Mouse (Mus musculus): ENCODE results near the gene Klc4. TPM values are rescaled to one million over a fixed set of nuclear protein-coding genes. Genes with fewer than 3 reads are reported as not detected.
A peak's percentile ranks its signal among the peaks of the same experiment; 100 is the strongest.

Gene Klc4
- polyA plus RNA-seq, 1 experiment from 2014 or later: 38.4 TPM

DNA sequence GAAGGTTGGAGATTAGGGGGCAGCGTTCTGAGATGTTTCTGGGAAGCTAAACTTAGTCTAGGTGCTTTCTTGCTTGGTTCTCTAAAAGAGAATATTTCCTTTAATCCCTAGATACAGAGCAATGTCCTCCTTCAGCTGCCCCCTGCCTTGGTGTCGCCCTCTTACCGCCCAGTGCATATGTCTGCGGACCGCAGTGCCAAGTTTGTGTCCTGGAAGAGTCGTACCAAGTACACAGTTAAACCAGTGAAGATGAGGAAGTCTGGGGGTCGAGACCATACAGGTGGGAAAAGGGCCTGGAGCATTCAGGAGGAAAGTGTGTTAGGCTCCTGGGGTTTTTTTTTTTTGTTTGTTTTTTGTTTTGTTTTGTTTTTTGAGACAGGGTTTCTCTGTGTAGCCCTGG lies 1.5 kb upstream of the Klc4 start:
- peaks cover 31% of the 10 kb centered on the region for H3K4me1 ChIP-seq (ENCODE audit: control insufficient read depth, insufficient read depth, low read length)
- H3K27me3 ChIP-seq (ENCODE audit: control insufficient read depth, insufficient read depth, low read length): no peaks in the 10 kb centered on the region
- no peaks in the 10 kb centered on the region for H3K9me3 ChIP-seq (ENCODE audit: control insufficient read depth, low read length)
- ATAC-seq (ENCODE audit: insufficient read depth, low FRiP score, low TSS enrichment): no peak
- no peak overlapping the region for H3K9ac ChIP-seq (ENCODE audit: low read length)
- H3K27ac ChIP-seq (ENCODE audit: low read depth, low read length): no peak overlapping the region
- no peak for DNase-seq (ENCODE audit: low spot score)
- peak overlapping the region; percentile 95 for H3K4me2 ChIP-seq (ENCODE audit: low read depth)
- peaks cover 2% of the 10 kb centered on the region for H3K36me3 ChIP-seq (ENCODE audit: control insufficient read depth, insufficient read depth, low read length)
- no peak overlapping the region for H3K4me3 ChIP-seq (ENCODE audit: low read depth, low read length)
- WGBS: 93% methylated on average over 7 of the region's 7 CpGs

DNA sequence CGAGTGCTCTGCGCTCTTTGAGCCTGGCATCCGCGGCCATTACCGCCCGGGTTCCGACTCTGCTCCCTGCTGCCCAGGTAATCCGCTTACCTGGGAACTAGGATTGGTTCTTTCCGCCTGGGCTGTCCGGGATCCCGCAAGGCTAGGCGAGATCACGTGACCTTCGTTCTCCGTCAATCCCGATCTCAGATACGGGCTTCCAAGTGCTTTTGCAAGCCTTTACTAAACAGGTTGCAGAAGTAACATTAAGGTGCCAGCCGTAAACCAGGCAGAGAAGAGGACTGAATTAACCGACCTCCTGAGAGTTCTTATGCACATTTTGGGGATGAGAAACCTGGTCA lies 470 bp upstream of the Klc4 start:
- peaks cover 22% of the 10 kb centered on the region for H3K4me1 ChIP-seq (ENCODE audit: control insufficient read depth, insufficient read depth, low read length)
- H3K4me3 ChIP-seq (ENCODE audit: low read depth, low read length): peak overlapping the region; percentile 81
- no peaks in the 10 kb centered on the region for H3K27me3 ChIP-seq (ENCODE audit: control insufficient read depth, insufficient read depth, low read length)
- DNase-seq (ENCODE audit: low spot score): no peak
- H3K27ac ChIP-seq (ENCODE audit: low read depth, low read length): peak overlapping the region; percentile 58; the same call in 1 of the 2 replicates
- peak overlapping the region; percentile 82 for H3K9ac ChIP-seq (ENCODE audit: low read length)
- no peak for ATAC-seq (ENCODE audit: insufficient read depth, low FRiP score, low TSS enrichment)
- H3K36me3 ChIP-seq (ENCODE audit: control insufficient read depth, insufficient read depth, low read length): peaks cover 4% of the 10 kb centered on the region
- H3K9me3 ChIP-seq (ENCODE audit: control insufficient read depth, low read length): no peaks in the 10 kb centered on the region
- WGBS: under 1% methylated on average over 19 of the region's 19 CpGs
- H3K4me2 ChIP-seq (ENCODE audit: low read depth): peak overlapping the region; percentile 95

DNA sequence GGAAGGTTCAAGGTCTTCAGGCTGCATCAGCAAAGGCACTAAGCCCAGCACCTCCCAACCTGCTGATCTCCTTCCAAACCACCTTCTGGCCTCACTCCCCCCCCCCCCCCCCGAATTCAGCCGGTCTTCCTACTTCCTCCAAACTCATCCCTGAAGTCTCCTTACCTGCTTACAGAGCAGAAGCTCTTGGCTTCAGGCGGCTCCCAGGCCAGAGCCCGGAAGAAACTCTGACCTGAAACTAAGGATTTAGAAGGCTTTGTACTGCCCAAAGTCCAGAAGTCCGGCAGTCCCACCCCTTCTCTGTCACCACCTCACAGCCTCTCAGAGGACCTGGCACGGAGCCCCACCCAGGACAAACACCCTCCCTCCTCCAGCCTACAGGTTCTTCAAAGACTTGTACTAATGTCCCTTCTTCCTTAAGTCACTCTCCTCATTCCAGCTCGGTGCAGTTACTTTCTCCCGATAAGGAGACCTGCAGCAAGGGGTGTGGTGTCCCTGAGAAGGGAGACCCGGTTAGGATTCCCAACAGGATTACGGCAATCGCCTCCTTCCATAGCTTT lies 826 bp downstream of the Klc4 start:
- Histone ChIP-seq H3K36me3 (ENCODE audit: control insufficient read depth, insufficient read depth, low read length) (peaks cover 4% of the 10 kb centered on the region), H3K9me3 (ENCODE audit: control insufficient read depth, low read length) (no peaks in the 10 kb centered on the region), H3K27ac (ENCODE audit: low read depth, low read length) (no peak overlapping the region), H3K9ac (ENCODE audit: low read length) (peak overlapping the region; percentile 45), H3K4me2 (ENCODE audit: low read depth) (peak overlapping the region; percentile 81), H3K27me3 (ENCODE audit: control insufficient read depth, insufficient read depth, low read length) (no peaks in the 10 kb centered on the region), H3K4me3 (ENCODE audit: low read depth, low read length) (peak overlapping the region; percentile 81), H3K4me1 (ENCODE audit: control insufficient read depth, insufficient read depth, low read length) (peaks cover 17% of the 10 kb centered on the region)
- ATAC-seq (ENCODE audit: insufficient read depth, low FRiP score, low TSS enrichment): no peak
- DNase-seq (ENCODE audit: low spot score): no peak
- 14% methylated on average over 10 of the region's 11 CpGs for WGBS

DNA sequence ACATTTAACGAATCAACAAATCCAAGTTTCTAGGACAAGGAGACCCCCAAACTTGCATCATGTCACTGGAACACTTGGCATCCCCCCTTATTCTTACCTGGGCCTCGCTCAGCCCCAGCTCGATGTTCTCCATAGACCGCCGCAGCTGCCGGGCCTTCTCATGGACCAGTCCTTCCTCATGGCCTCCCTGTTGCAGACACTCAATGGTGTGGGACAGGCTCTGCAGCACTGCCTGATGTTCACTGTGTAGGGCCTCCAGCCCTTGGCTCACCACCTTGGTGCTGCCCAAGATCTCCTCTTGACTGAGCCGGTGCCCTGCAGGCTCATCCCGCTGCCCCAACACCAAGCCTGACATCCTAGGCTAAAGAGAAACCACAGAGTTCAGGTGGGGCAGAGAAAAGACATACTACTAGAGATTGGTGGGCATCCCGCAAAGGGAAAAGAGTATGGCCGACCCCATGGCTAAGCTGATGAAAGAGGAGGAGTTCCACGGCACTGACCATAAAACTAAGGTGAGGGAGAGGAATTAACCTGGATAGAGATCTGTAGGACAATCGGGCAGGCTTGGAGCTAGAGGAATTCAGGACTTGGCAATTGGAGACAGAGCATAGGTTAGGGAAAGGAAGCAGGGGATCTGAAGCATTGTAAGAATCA lies 1.5 kb downstream of the Klc4 start:
- no peak for DNase-seq (ENCODE audit: low spot score)
- ATAC-seq (ENCODE audit: insufficient read depth, low FRiP score, low TSS enrichment): no peak
- H3K9me3 ChIP-seq (ENCODE audit: control insufficient read depth, low read length): no peaks in the 10 kb centered on the region
- peaks cover 4% of the 10 kb centered on the region for H3K36me3 ChIP-seq (ENCODE audit: control insufficient read depth, insufficient read depth, low read length)
- H3K4me1 ChIP-seq (ENCODE audit: control insufficient read depth, insufficient read depth, low read length): peaks cover 13% of the 10 kb centered on the region; the same call in 1 of the 2 replicates
- 88% methylated on average over 12 of the region's 12 CpGs for WGBS
- peak overlapping the region; percentile 81 for H3K4me2 ChIP-seq (ENCODE audit: low read depth)
- H3K27me3 ChIP-seq (ENCODE audit: control insufficient read depth, insufficient read depth, low read length): no peaks in the 10 kb centered on the region
- no peak overlapping the region for H3K27ac ChIP-seq (ENCODE audit: low read depth, low read length)
- H3K4me3 ChIP-seq (ENCODE audit: low read depth, low read length): no peak overlapping the region
- no peak overlapping the region for H3K9ac ChIP-seq (ENCODE audit: low read length)

DNA sequence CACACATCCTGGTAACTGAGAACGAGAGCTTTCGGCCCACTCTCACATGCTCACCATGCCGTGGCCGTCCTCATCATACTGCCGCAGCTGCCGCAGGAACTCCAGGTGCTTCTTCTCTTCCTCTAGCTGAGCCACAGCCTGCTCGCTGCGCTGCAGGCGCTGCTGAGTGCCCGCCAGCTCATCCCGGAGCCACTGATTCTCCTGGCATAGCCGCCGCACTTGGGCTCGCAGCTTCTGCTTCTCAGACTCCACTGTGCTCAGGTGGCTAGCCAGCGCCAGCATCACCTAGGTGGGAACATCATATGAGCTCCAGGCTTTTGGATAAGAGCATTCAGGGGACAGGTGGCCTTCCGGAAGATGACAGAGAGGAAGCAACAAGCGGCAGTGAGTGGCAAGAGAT lies 3.8 kb downstream of the Klc4 start:
- DNase-seq (ENCODE audit: low spot score) (no peak), ATAC-seq (ENCODE audit: insufficient read depth, low FRiP score, low TSS enrichment) (no peak)
- Histone ChIP-seq H3K36me3 (ENCODE audit: control insufficient read depth, insufficient read depth, low read length) (peaks cover 4% of the 10 kb centered on the region), H3K4me1 (ENCODE audit: control insufficient read depth, insufficient read depth, low read length) (peaks cover 12% of the 10 kb centered on the region; the same call in 1 of the 2 replicates), H3K4me3 (ENCODE audit: low read depth, low read length) (no peak overlapping the region), H3K9ac (ENCODE audit: low read length) (no peak overlapping the region), H3K9me3 (ENCODE audit: control insufficient read depth, low read length) (no peaks in the 10 kb centered on the region), H3K27me3 (ENCODE audit: control insufficient read depth, insufficient read depth, low read length) (no peaks in the 10 kb centered on the region), H3K27ac (ENCODE audit: low read depth, low read length) (no peak overlapping the region), H3K4me2 (ENCODE audit: low read depth) (no peak overlapping the region)
- WGBS: 88% methylated on average over 17 of the region's 17 CpGs

DNA sequence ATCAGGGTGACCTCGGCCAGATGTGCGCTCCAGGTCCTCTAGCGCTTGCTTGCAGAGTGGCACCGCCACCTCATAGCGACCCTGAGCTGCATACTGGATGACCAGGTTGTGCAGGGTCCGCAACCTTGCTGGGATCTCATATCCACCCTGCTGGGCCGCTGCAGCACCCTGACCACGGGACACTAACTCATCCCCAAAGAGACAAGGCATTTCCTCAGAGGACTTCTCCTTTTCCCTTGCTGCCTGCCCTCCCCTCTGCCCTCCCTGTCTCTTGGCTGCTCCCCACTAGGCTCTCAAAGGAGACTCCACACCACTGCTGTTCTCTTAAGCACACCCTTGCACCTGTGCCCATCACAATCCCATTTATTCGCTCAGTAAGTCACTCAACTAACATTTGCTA lies 5.9 kb downstream of the Klc4 start:
- Histone ChIP-seq H3K4me2 (ENCODE audit: low read depth) (no peak overlapping the region), H3K27ac (ENCODE audit: low read depth, low read length) (no peak overlapping the region), H3K9ac (ENCODE audit: low read length) (no peak overlapping the region), H3K4me1 (ENCODE audit: control insufficient read depth, insufficient read depth, low read length) (peaks cover 8% of the 10 kb centered on the region; the same call in 1 of the 2 replicates), H3K36me3 (ENCODE audit: control insufficient read depth, insufficient read depth, low read length) (peaks cover 4% of the 10 kb centered on the region), H3K9me3 (ENCODE audit: control insufficient read depth, low read length) (no peaks in the 10 kb centered on the region), H3K27me3 (ENCODE audit: control insufficient read depth, insufficient read depth, low read length) (no peaks in the 10 kb centered on the region), H3K4me3 (ENCODE audit: low read depth, low read length) (no peak overlapping the region)
- ATAC-seq (ENCODE audit: insufficient read depth, low FRiP score, low TSS enrichment): no peak
- DNase-seq (ENCODE audit: low spot score): no peak
- 78% methylated on average over 9 of the region's 9 CpGs for WGBS

DNA sequence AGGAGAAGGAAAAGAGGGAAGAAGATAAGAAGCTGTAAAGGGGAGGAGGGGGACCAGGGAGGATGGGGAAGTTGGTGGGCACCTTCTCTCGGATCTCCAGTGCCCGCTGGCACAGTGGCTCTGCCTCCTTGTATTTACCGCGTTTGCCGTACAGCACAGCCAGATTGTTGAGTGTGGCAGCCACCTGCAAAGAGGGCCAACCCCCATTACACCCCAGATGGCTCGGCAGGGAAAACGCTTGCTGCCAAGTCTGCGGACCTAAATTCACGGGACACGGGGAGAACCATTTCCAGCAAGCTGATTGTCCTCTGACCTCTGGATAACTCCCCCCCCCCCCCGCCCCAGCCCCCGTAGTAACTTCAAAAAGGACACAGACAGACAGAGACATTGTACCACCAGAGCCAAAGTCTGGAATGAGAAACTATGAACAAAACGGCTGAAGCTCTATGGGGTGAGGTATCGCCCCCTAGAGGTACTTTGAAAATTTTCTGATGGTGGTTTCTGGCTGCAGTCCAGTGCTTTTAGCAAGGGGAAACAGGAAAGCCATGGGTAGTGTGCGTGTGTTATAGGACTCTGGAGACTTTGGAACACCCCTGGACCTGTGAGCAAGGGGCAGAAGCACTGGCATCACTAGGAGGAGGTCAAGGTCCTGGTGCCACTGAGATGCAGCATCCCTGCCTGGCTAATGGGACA lies 8.8 kb downstream of the Klc4 start:
- Histone ChIP-seq H3K4me1 (ENCODE audit: control insufficient read depth, insufficient read depth, low read length) (0 out of 2 replicates have a peak, but pooled peaks cover 3% of the 10 kb centered on the region), H3K4me3 (ENCODE audit: low read depth, low read length) (no peak overlapping the region), H3K27ac (ENCODE audit: low read depth, low read length) (no peak overlapping the region), H3K27me3 (ENCODE audit: control insufficient read depth, insufficient read depth, low read length) (no peaks in the 10 kb centered on the region), H3K9ac (ENCODE audit: low read length) (no peak overlapping the region), H3K4me2 (ENCODE audit: low read depth) (no peak overlapping the region; the same call in 1 of the 2 replicates), H3K36me3 (ENCODE audit: control insufficient read depth, insufficient read depth, low read length) (peaks cover 3% of the 10 kb centered on the region; the same call in 1 of the 2 replicates), H3K9me3 (ENCODE audit: control insufficient read depth, low read length) (no peaks in the 10 kb centered on the region)
- 15% methylated on average over 15 of the region's 15 CpGs for WGBS
- DNase-seq (ENCODE audit: low spot score) (peak; percentile 60), ATAC-seq (ENCODE audit: insufficient read depth, low FRiP score, low TSS enrichment) (0 out of 2 replicates have a peak, but pooled peaks have one; percentile 41)

DNA sequence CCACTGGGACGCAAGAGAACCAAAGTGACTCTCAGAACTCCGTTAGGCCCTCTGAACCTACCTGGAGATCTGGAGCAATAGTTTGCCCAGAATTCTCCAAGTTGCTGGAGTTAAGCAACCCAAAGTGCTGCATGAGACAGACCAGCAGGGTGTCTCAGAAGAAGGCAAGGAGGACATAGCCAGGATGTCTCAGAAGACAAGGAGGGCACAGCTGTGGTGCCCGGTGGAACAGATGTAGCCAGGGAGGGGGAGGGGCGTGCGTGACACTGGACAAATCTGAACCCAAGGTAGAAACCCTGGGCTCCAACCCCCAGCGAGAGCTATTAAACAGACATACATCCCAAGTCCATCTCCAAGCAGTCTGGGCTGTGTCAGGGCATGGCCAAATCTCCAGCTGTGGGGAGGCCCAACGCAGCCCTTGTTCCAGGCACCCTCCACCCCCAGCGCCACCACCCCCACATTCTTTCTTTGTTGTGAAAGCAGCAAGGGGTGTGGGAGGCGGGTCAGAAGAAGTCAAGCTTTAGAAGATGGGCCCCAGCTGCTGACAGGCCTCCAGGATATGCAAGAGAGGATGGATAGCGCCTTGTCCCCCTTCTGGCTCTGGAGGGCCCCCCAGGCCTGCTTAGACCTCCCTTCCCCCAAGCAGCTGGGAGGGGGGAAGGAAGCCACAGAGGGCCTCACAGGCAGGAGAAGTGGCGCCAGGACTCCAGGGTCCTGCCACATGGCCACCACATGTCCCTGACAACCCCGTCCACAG lies 16.0 kb downstream of the Klc4 start:
- Histone ChIP-seq H3K27me3 (ENCODE audit: control insufficient read depth, insufficient read depth, low read length) (no peaks in the 10 kb centered on the region), H3K27ac (ENCODE audit: low read depth, low read length) (peak overlapping the region; percentile 78), H3K9ac (ENCODE audit: low read length) (peak overlapping the region; percentile 30), H3K4me3 (ENCODE audit: low read depth, low read length) (peak overlapping the region; percentile 88), H3K36me3 (ENCODE audit: control insufficient read depth, insufficient read depth, low read length) (peaks cover 2% of the 10 kb centered on the region; the same call in 1 of the 2 replicates), H3K9me3 (ENCODE audit: control insufficient read depth, low read length) (no peaks in the 10 kb centered on the region), H3K4me1 (ENCODE audit: control insufficient read depth, insufficient read depth, low read length) (peaks cover 28% of the 10 kb centered on the region), H3K4me2 (ENCODE audit: low read depth) (peak overlapping the region; percentile 57)
- peak; percentile 76 for DNase-seq (ENCODE audit: low spot score)
- WGBS: 5% methylated on average over 12 of the region's 12 CpGs
- peak; percentile 55 for ATAC-seq (ENCODE audit: insufficient read depth, low FRiP score, low TSS enrichment)
